Mouse (Mus musculus) adrenal gland, postnatal 4 days (tissue): ENCODE results near the gene Dnajc30. TPM values are rescaled to one million over a fixed set of nuclear protein-coding genes. Genes with fewer than 3 reads are reported as not detected.
A peak's percentile ranks its signal among the peaks of the same experiment; 100 is the strongest.

Source experiments
- DNase-seq, 2 experiments: peaks; one replicate each; pipeline ENCODE4 v3.0.0; 2021 to 2022; ENCODE audit warnings: low spot score in 2 of 2, mixed read lengths in 2 of 2
- total RNA-seq, 2 experiments: library from RNA; stranded (reverse); gene quantifications; 2 replicates each; pipeline ENCODE4 v1.2.3; 2021

Dnajc30 gene
- total RNA-seq, 2 experiments from 2014 or later = 27.9 to 28.8 TPM

- peak; percentile 44 to 66 for DNase-seq
Measured at GRCm38 (mm10) chr5:135107521-135108501, 43.8 kb downstream of the Dnajc30 start.

- no peak for DNase-seq
Measured at GRCm38 (mm10) chr5:135109017-135109416, 45.0 kb downstream of the Dnajc30 start.

- no peak for DNase-seq
Measured at GRCm38 (mm10) chr5:135109426-135109825, 45.4 kb downstream of the Dnajc30 start.

GRCm38 (mm10) chr5:135109976-135110375, 46.0 kb downstream of the Dnajc30 start:
- DNase-seq = no peak

GRCm38 (mm10) chr5:135113782-135114181, 49.8 kb downstream of the Dnajc30 start:
- no peak for DNase-seq

GRCm38 (mm10) chr5:135115241-135115640, 51.2 kb downstream of the Dnajc30 start:
- DNase-seq = no peak

Other genes with a start within 250 kb of the Dnajc30 start
- not detected for gene Tmem270, start 157.5 kb upstream of the Dnajc30 start, total RNA-seq
- gene Cldn13, start 148.7 kb upstream of the Dnajc30 start, total RNA-seq = 1 to 10 TPM; 2.8 to 6.6 TPM
- gene Mettl27, start 131.8 kb upstream of the Dnajc30 start, total RNA-seq = 10 to 100 TPM; 33.0 to 36.3 TPM
- 1 to 10 TPM in 1 of 2 experiments, under 1 TPM in 1; 0.23 to 7.8 TPM for gene Cldn4, start 117.3 kb upstream of the Dnajc30 start, total RNA-seq
- gene Cldn3, start 78.0 kb upstream of the Dnajc30 start, total RNA-seq = 1 to 10 TPM; 8.6 to 9.4 TPM
- gene Abhd11, start 55.0 kb upstream of the Dnajc30 start, total RNA-seq = 10 to 100 TPM; 54.9 to 55.5 TPM
- 10 to 100 TPM; 17.5 to 20.3 TPM for gene Stx1a, start 40.7 kb upstream of the Dnajc30 start, total RNA-seq
- 10 to 100 TPM; 49.7 to 50.1 TPM for gene Bud23, start 757 bp downstream of the Dnajc30 start, total RNA-seq
- gene Vps37d, start 14.1 kb downstream of the Dnajc30 start, total RNA-seq = 10 to 100 TPM; 10.1 to 12.3 TPM
- gene Mlxipl, start 25.7 kb downstream of the Dnajc30 start, total RNA-seq = 10 to 100 TPM; 37.8 to 38.7 TPM
- 10 to 100 TPM; 22.3 to 26.7 TPM for gene Tbl2, start 85.5 kb downstream of the Dnajc30 start, total RNA-seq
- 10 to 100 TPM; 44.6 to 52.1 TPM for gene Bcl7b, start 104.1 kb downstream of the Dnajc30 start, total RNA-seq
- 10 to 100 TPM; 67.4 to 76.4 TPM for gene Baz1b, start 123.1 kb downstream of the Dnajc30 start, total RNA-seq
- 1 to 10 TPM; 2.6 to 2.8 TPM for gene Fzd9, start 187.0 kb downstream of the Dnajc30 start, total RNA-seq